Mouse (Mus musculus): ENCODE results near the gene Osbpl10. TPM values are rescaled to one million over a fixed set of nuclear protein-coding genes. Genes with fewer than 3 reads are reported as not detected.

Gene Osbpl10
- total RNA-seq, 2 experiments from 2014 or later: 20.9 to 22.5 TPM

DNA sequence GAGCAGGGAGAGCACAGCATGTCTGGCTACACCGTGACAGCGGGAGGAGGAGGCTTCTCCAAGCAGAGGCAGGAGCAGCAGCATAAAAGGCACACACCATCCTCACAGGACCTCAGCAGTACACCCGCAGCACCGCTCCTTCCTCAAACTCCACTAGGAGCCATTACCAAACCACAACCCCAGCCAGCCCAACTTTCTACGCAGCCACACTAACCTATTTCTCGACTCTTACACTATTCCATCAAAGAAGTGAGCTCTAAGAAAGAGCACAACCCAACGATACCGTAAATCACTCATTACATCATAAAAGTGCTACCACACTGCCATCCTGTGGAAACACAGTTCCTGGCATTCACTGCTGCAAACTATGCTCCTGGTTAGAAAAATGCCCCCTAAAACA is 283.1 kb downstream of the Osbpl10 start:
- DNase-seq (ENCODE audit: low spot score in 2 of 2): peak in 1 of 2 experiments; percentile 60

DNA sequence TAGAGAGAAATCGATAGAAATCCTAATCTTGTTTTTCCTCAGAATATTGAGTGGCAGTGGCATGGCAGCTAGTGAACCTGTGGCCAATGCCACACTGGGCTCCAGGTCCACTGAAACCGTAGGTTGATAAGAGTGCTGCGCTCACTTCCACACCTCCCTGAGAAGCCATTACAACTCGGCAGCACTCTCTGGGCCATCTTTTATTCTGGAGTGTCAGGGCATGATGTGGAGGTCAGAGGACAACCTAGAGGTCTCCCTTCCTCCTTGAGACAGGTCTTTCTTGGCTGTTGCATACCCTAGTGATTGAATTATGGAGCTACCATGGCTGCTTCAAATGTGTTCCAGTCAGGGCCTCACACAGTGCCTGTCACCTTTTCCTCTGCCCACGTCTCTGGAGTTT is 283.5 kb downstream of the Osbpl10 start:
- DNase-seq (ENCODE audit: low spot score in 2 of 2): no peak

DNA sequence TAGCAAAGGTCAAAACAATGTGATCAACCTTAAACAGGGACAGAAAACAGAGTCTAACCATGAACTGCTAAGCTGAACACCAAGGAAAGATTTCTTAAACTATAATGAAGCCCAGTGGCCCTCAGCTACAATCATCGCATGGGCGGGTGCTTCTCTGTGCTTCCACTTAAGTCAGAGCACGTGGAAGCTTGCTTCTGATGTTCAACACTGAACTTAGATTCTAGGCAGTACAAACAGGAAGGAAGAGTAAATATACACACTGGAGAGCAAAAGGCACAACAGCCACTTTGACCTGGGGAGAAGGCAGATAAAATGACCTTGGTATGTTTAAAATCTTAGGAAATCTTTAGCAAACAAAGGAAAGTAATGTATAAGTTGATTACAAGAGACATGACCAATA is 293.2 kb downstream of the Osbpl10 start:
- DNase-seq (ENCODE audit: low spot score in 2 of 2): no peak

DNA sequence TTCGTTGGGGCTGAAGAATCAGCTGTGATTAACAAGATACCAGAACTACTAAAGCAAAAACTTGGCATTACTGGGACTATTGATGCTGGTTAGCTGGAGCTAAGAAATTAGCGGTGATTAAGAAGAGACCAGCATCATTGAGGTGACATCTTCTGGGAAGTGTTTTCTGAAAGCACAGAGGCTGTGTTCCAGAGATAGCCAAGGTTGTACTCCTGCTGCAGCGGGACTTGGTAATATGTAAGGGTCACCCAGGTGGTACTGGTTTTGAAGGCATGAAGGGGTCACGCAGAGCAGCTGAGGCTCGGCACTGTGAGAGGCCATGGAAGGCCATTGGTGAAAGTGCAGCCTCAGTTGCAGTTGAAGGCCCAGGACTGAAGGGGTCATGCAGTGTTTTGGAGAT is 294.1 kb downstream of the Osbpl10 start:
- peak; percentile 20 to 33 for DNase-seq (ENCODE audit: low spot score in 2 of 2)

DNA sequence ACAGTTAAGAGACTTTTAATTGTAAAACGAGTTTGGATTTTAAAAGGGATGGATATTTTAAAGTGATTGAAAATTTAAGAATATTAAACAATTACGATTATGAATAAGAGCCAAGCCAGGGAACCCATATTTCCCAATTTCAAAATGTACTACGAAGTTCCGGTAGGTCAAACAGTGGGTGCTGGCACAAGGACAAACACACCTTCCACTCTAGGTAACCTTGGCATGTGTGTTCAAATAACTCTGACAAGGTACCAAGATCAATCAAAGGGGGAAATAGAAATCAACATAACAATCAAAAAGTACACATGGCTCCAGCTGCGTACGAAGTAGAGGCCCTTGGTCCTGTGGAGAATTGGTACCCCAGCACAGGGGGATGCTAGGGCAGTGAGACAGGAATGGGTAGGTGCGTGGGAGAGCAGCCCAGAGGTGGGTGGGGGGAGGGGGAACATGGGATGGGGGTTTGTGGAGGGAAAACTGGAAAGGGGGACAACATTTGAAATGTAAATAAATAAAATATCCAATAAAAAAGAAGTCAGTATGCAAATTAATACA is 294.8 kb downstream of the Osbpl10 start:
- DNase-seq (ENCODE audit: low spot score in 2 of 2): no peak

DNA sequence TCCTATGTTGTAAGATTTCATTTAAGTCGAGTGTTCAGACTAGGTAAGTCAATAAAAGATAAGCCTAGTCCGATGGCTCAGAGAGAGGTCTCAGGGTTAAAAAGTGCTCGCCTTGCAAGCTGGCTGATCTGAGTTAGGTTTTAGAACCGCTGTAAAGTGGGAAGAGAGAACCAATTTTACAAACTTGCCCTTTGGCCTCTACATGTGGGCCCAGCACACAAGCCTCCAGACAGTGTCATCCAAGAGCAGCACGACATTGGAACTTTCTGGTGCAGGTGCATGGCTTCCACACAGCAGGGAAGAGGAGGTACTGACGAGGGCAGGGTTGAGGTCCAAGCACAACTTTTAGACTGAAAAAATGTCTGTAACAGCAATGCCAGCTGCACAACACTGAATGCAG is 296.4 kb downstream of the Osbpl10 start:
- no peak for DNase-seq (ENCODE audit: low spot score in 2 of 2)

DNA sequence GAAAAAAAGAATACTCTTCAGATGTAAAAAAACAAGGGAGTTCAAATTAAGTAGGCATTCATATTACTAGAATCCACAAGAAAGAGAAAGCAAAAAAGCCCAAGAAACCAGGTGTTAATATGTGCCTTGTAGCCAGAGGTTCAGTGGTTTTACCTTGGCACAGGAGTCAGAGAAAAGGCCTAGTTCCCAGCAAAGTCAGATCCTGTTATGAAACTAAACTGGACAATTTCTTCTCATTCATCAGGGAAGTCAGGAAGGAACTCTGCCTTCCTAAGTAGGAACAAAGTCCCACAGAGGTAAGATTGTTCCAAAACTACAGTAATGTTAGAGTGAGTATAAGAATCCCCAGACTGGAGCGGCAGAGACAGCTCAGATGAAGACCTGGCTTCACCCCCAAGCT is 300.3 kb downstream of the Osbpl10 start:
- DNase-seq (ENCODE audit: low spot score in 2 of 2): no peak

Other genes starting within 250 kb of the Osbpl10 start
- 10 to 100 TPM; 20.4 to 21.1 TPM for gene Cmtm6, start 247.5 kb upstream of the Osbpl10 start, total RNA-seq (2021)
- gene Cmtm7, start 196.7 kb upstream of the Osbpl10 start, total RNA-seq (2021): 1 to 10 TPM; 4.2 to 5.6 TPM
- 1 to 10 TPM; 1.3 to 2.5 TPM for gene Cmtm8, start 134.4 kb upstream of the Osbpl10 start, total RNA-seq (2021)
- 10 to 100 TPM; 82.4 to 82.5 TPM for gene Gpd1l, start 44.6 kb upstream of the Osbpl10 start, total RNA-seq (2021)
- 10 to 100 TPM; 15.7 to 34.6 TPM for gene Rps27rt, start 4.2 kb downstream of the Osbpl10 start, total RNA-seq (2021)